Mouse (Mus musculus) splenic B cell, adult 2 months (primary cell): ENCODE data around the gene Mt4.

Experiments
- DNase-seq: peaks from one replicate; pipeline ENCODE4 v3.0.0-alpha.2; 2011; ENCODE audit warnings: low read depth, low spot score
- H3K27me3 ChIP-seq: 2 replicates; pipeline ENCODE4 v1.6.1; 2012; ENCODE audit warnings: mild to moderate bottlenecking, low read length, moderate library complexity, mixed read lengths; ENCODE audit not compliant: control insufficient read depth, poor library complexity, insufficient read depth, severe bottlenecking
- H3K36me3 ChIP-seq: 2 replicates; pipeline ENCODE4 v1.6.1; 2012; ENCODE audit warnings: mild to moderate bottlenecking, low read length, moderate library complexity, mixed read lengths; ENCODE audit not compliant: control insufficient read depth, poor library complexity, insufficient read depth, severe bottlenecking

The Mt4 gene

GRCm38 (mm10) chr8:94136933-94137332 lies at the start of gene Mt4:
Gene Mt4, plus strand, starts transcription at chr8:94137197.
- Histone ChIP-seq H3K36me3 (no peaks in the 10 kb centered on the region), H3K27me3 (no peaks in the 10 kb centered on the region)
- no peak for DNase-seq

GRCm38 (mm10) chr8:94087964-94088363 lies 49.0 kb upstream of the Mt4 start:
- no peaks in the 10 kb centered on the region for H3K36me3 ChIP-seq
- DNase-seq, result no peak
- no peaks in the 10 kb centered on the region for H3K27me3 ChIP-seq

- H3K27me3 ChIP-seq, result no peaks in the 10 kb centered on the region
- DNase-seq, result no peak
- H3K36me3 ChIP-seq, result no peaks in the 10 kb centered on the region
Observed at GRCm38 (mm10) chr8:94089715-94090114, 47.3 kb upstream of the Mt4 start.

GRCm38 (mm10) chr8:94092848-94093247 lies 44.1 kb upstream of the Mt4 start:
- no peak for DNase-seq
- Histone ChIP-seq H3K36me3 (no peaks in the 10 kb centered on the region), H3K27me3 (no peaks in the 10 kb centered on the region)

GRCm38 (mm10) chr8:94094281-94094680 lies 42.7 kb upstream of the Mt4 start:
- no peaks in the 10 kb centered on the region for H3K36me3 ChIP-seq
- H3K27me3 ChIP-seq, result no peaks in the 10 kb centered on the region
- no peak for DNase-seq

- H3K36me3 ChIP-seq, result no peaks in the 10 kb centered on the region
- peak; percentile 100 for DNase-seq
Observed at GRCm38 (mm10) chr8:94098081-94098974, 38.7 kb upstream of the Mt4 start, which contains the start of gene Bbs2. Gene Bbs2, minus strand, starts transcription at chr8:94098928.

GRCm38 (mm10) chr8:94098996-94099395 lies 38.0 kb upstream of the Mt4 start:
- no peaks in the 10 kb centered on the region for H3K36me3 ChIP-seq
- no peaks in the 10 kb centered on the region for H3K27me3 ChIP-seq
- DNase-seq, result peak; percentile 16

More at GRCm38 (mm10) chr8:94098081-94098974, 38.7 kb upstream of the Mt4 start, which contains the start of gene Bbs2:
- H3K27me3 ChIP-seq, result no peaks in the 10 kb centered on the region

- Histone ChIP-seq H3K27me3 (no peaks in the 10 kb centered on the region), H3K36me3 (no peaks in the 10 kb centered on the region)
- DNase-seq, result no peak
Observed at GRCm38 (mm10) chr8:94104146-94104545, 32.9 kb upstream of the Mt4 start.

GRCm38 (mm10) chr8:94107871-94108270 lies 29.1 kb upstream of the Mt4 start:
- no peak for DNase-seq
- Histone ChIP-seq H3K27me3 (no peaks in the 10 kb centered on the region), H3K36me3 (no peaks in the 10 kb centered on the region)

GRCm38 (mm10) chr8:94109396-94109795 lies 27.6 kb upstream of the Mt4 start:
- Histone ChIP-seq H3K36me3 (no peaks in the 10 kb centered on the region), H3K27me3 (no peaks in the 10 kb centered on the region)
- no peak for DNase-seq

- H3K36me3 ChIP-seq, result no peaks in the 10 kb centered on the region
- DNase-seq, result no peak
Observed at GRCm38 (mm10) chr8:94109835-94110234, 27.2 kb upstream of the Mt4 start.

GRCm38 (mm10) chr8:94110526-94111177 lies 26.3 kb upstream of the Mt4 start:
- Histone ChIP-seq H3K27me3 (no peaks in the 10 kb centered on the region), H3K36me3 (no peaks in the 10 kb centered on the region)
- DNase-seq, result no peak

More at GRCm38 (mm10) chr8:94109835-94110234, 27.2 kb upstream of the Mt4 start:
- no peaks in the 10 kb centered on the region for H3K27me3 ChIP-seq

GRCm38 (mm10) chr8:94113435-94113834 lies 23.6 kb upstream of the Mt4 start:
- Histone ChIP-seq H3K36me3 (no peaks in the 10 kb centered on the region), H3K27me3 (no peaks in the 10 kb centered on the region)
- DNase-seq, result no peak

GRCm38 (mm10) chr8:94113972-94114371 lies 23.0 kb upstream of the Mt4 start:
- DNase-seq, result no peak
- no peaks in the 10 kb centered on the region for H3K36me3 ChIP-seq

GRCm38 (mm10) chr8:94118776-94119430 lies 18.1 kb upstream of the Mt4 start:
- DNase-seq, result no peak
- Histone ChIP-seq H3K36me3 (no peaks in the 10 kb centered on the region), H3K27me3 (no peaks in the 10 kb centered on the region; the same call in 1 of the 2 replicates)

More at GRCm38 (mm10) chr8:94113972-94114371, 23.0 kb upstream of the Mt4 start:
- no peaks in the 10 kb centered on the region for H3K27me3 ChIP-seq
